Mouse (Mus musculus): ENCODE data around the gene Mgst3. TPM values are rescaled to one million over a fixed set of nuclear protein-coding genes. Genes with fewer than 3 reads are reported as not detected.

Mgst3 gene
- polyA plus RNA-seq, 2 experiments, result 45.7 to 59.6 TPM

- no peak overlapping the region for H3K9ac ChIP-seq (ENCODE audit: low read depth, low read length, severe bottlenecking)
- H3K4me1 ChIP-seq (ENCODE audit: control insufficient read depth, insufficient read depth, low read length), result no peaks in the 10 kb centered on the region
- no peak overlapping the region for H3K27ac ChIP-seq (replicated peaks; ENCODE audit: low read depth, low read length)
- H3K4me3 ChIP-seq (replicated peaks; ENCODE audit: low read length), result no peak overlapping the region
- no peaks in the 10 kb centered on the region for H3K9me3 ChIP-seq (ENCODE audit: control insufficient read depth, low read length)
- no peaks in the 10 kb centered on the region; the same call in 1 of the 2 replicates for H3K36me3 ChIP-seq (ENCODE audit: control insufficient read depth, insufficient read depth, low read length)
- H3K4me2 ChIP-seq (replicated peaks; ENCODE audit: low read depth, low read length, severe bottlenecking), result no peak overlapping the region
- DNase-seq (ENCODE audit: low spot score) (no peak), ATAC-seq (ENCODE audit: low FRiP score, low read depth) (no peak)
- TF ChIP-seq POLR2A (IDR thresholded peaks at IDR 0.05; ENCODE audit: borderline replicate concordance, extremely low read depth, insufficient read depth, insufficient read length), result no peak
- 83% methylated on average over 5 of the region's 5 CpGs for WGBS
- H3K27me3 ChIP-seq (ENCODE audit: control insufficient read depth, insufficient read depth, low read length), result no peaks in the 10 kb centered on the region
These were observed 13.9 kb downstream of the Mgst3 start for GRCm38 (mm10) chr1:167379751-167380150.

- ATAC-seq (ENCODE audit: low FRiP score, low read depth), result no peak
- TF ChIP-seq POLR2A (IDR thresholded peaks at IDR 0.05; ENCODE audit: borderline replicate concordance, extremely low read depth, insufficient read depth, insufficient read length), result no peak
- H3K4me1 ChIP-seq (ENCODE audit: control insufficient read depth, insufficient read depth, low read length), result no peaks in the 10 kb centered on the region
- H3K9ac ChIP-seq (ENCODE audit: low read depth, low read length, severe bottlenecking), result no peak overlapping the region
- no peak overlapping the region for H3K4me3 ChIP-seq (replicated peaks; ENCODE audit: low read length)
- 53% methylated on average over 6 of the region's 6 CpGs for WGBS
- DNase-seq (ENCODE audit: low spot score), result no peak
- no peak overlapping the region for H3K27ac ChIP-seq (replicated peaks; ENCODE audit: low read depth, low read length)
- H3K4me2 ChIP-seq (replicated peaks; ENCODE audit: low read depth, low read length, severe bottlenecking), result no peak overlapping the region
- H3K9me3 ChIP-seq (ENCODE audit: control insufficient read depth, low read length), result no peaks in the 10 kb centered on the region
- no peaks in the 10 kb centered on the region for H3K27me3 ChIP-seq (ENCODE audit: control insufficient read depth, insufficient read depth, low read length)
- H3K36me3 ChIP-seq (ENCODE audit: control insufficient read depth, insufficient read depth, low read length), result no peaks in the 10 kb centered on the region; the same call in 1 of the 2 replicates
These were observed 15.6 kb downstream of the Mgst3 start for GRCm38 (mm10) chr1:167378019-167378418.

GRCm38 (mm10) chr1:167374942-167375341 lies 18.7 kb downstream of the Mgst3 start:
- H3K4me2 ChIP-seq (replicated peaks; ENCODE audit: low read depth, low read length, severe bottlenecking), result no peak overlapping the region
- no peak for ATAC-seq (ENCODE audit: low FRiP score, low read depth)
- H3K9ac ChIP-seq (ENCODE audit: low read depth, low read length, severe bottlenecking), result no peak overlapping the region
- H3K27ac ChIP-seq (replicated peaks; ENCODE audit: low read depth, low read length), result no peak overlapping the region
- no peak overlapping the region for H3K4me3 ChIP-seq (replicated peaks; ENCODE audit: low read length)
- no peaks in the 10 kb centered on the region; the same call in none of the 2 replicates for H3K36me3 ChIP-seq (ENCODE audit: control insufficient read depth, insufficient read depth, low read length)
- WGBS, result 42% methylated on average over 2 of the region's 2 CpGs
- no peaks in the 10 kb centered on the region for H3K4me1 ChIP-seq (ENCODE audit: control insufficient read depth, insufficient read depth, low read length)
- TF ChIP-seq POLR2A (IDR thresholded peaks at IDR 0.05; ENCODE audit: borderline replicate concordance, extremely low read depth, insufficient read depth, insufficient read length), result no peak
- no peaks in the 10 kb centered on the region for H3K9me3 ChIP-seq (ENCODE audit: control insufficient read depth, low read length)
- DNase-seq (ENCODE audit: low spot score), result no peak
- no peaks in the 10 kb centered on the region for H3K27me3 ChIP-seq (ENCODE audit: control insufficient read depth, insufficient read depth, low read length)

GRCm38 (mm10) chr1:167374003-167374784 lies 19.4 kb downstream of the Mgst3 start:
- WGBS, result 22% methylated on average over 15 of the region's 15 CpGs
- Histone ChIP-seq H3K4me3 (replicated peaks; ENCODE audit: low read length) (no peak overlapping the region), H3K27me3 (ENCODE audit: control insufficient read depth, insufficient read depth, low read length) (no peaks in the 10 kb centered on the region), H3K36me3 (ENCODE audit: control insufficient read depth, insufficient read depth, low read length) (no peaks in the 10 kb centered on the region; the same call in none of the 2 replicates), H3K4me2 (replicated peaks; ENCODE audit: low read depth, low read length, severe bottlenecking) (no peak overlapping the region), H3K9me3 (ENCODE audit: control insufficient read depth, low read length) (no peaks in the 10 kb centered on the region), H3K4me1 (ENCODE audit: control insufficient read depth, insufficient read depth, low read length) (no peaks in the 10 kb centered on the region), H3K27ac (replicated peaks; ENCODE audit: low read depth, low read length) (no peak overlapping the region), H3K9ac (ENCODE audit: low read depth, low read length, severe bottlenecking) (no peak overlapping the region)
- DNase-seq (ENCODE audit: low spot score), result no peak
- no peak for ATAC-seq (ENCODE audit: low FRiP score, low read depth)
- TF ChIP-seq POLR2A (IDR thresholded peaks at IDR 0.05; ENCODE audit: borderline replicate concordance, extremely low read depth, insufficient read depth, insufficient read length), result no peak

- TF ChIP-seq POLR2A (IDR thresholded peaks at IDR 0.05; ENCODE audit: borderline replicate concordance, extremely low read depth, insufficient read depth, insufficient read length), result no peak
- H3K4me3 ChIP-seq (replicated peaks; ENCODE audit: low read length), result no peak overlapping the region
- ATAC-seq (ENCODE audit: low FRiP score, low read depth) (no peak), DNase-seq (ENCODE audit: low spot score) (no peak)
- H3K27ac ChIP-seq (replicated peaks; ENCODE audit: low read depth, low read length), result no peak overlapping the region
- no peak overlapping the region for H3K9ac ChIP-seq (ENCODE audit: low read depth, low read length, severe bottlenecking)
- H3K4me1 ChIP-seq (ENCODE audit: control insufficient read depth, insufficient read depth, low read length), result no peaks in the 10 kb centered on the region
- no peaks in the 10 kb centered on the region for H3K27me3 ChIP-seq (ENCODE audit: control insufficient read depth, insufficient read depth, low read length)
- no peak overlapping the region for H3K4me2 ChIP-seq (replicated peaks; ENCODE audit: low read depth, low read length, severe bottlenecking)
- H3K36me3 ChIP-seq (ENCODE audit: control insufficient read depth, insufficient read depth, low read length), result peaks cover 8% of the 10 kb centered on the region
- H3K9me3 ChIP-seq (ENCODE audit: control insufficient read depth, low read length), result no peaks in the 10 kb centered on the region
- WGBS, result 93% methylated on average over 7 of the region's 7 CpGs
These were observed 20.9 kb downstream of the Mgst3 start for GRCm38 (mm10) chr1:167372739-167373138.

Measured in limb, embryonic 14.5 days (tissue).